Mouse (Mus musculus) embryonic facial prominence, embryonic 13.5 days (tissue): ENCODE results near the gene Rabgap1. TPM values are rescaled to one million over a fixed set of nuclear protein-coding genes. Genes with fewer than 3 reads are reported as not detected.

Experiments used
- ATAC-seq: fragments of 200-750 bp; cut with Nextera tagmentation; 2 replicates; pipeline ENCODE4 v1.8.0; 2017; ENCODE audit warnings: low read depth; ENCODE audit not compliant: insufficient number of reproducible peaks, insufficient read depth, low FRiP score, low TSS enrichment
- H3K27ac ChIP-seq: fragments of 300-500 bp; sonication (generic); 2 replicates; pipeline ENCODE4 v1.5.1; 2015; ENCODE audit warnings: moderate library complexity, mild to moderate bottlenecking, inconsistent platforms
- H3K27me3 ChIP-seq: fragments of 300-500 bp; sonication (generic); 2 replicates; pipeline ENCODE4 v1.6.1; 2015; ENCODE audit warnings: mild to moderate bottlenecking, inconsistent platforms
- H3K36me3 ChIP-seq: fragments of 300-500 bp; sonication (generic); 2 replicates; pipeline ENCODE4 v1.6.1; 2015; ENCODE audit warnings: mild to moderate bottlenecking, inconsistent platforms
- H3K4me1 ChIP-seq: fragments of 300-500 bp; sonication (generic); 2 replicates; pipeline ENCODE4 v1.6.1; 2015; ENCODE audit warnings: inconsistent platforms
- H3K4me2 ChIP-seq: fragments of 300-500 bp; sonication (generic); 2 replicates; pipeline ENCODE4 v1.6.1; 2015; ENCODE audit warnings: moderate library complexity, mild to moderate bottlenecking, inconsistent platforms
- H3K4me3 ChIP-seq: fragments of 300-500 bp; sonication (generic); 2 replicates; pipeline ENCODE4 v1.5.1; 2015; ENCODE audit warnings: mild to moderate bottlenecking, inconsistent platforms
- H3K9ac ChIP-seq: fragments of 300-500 bp; sonication (generic); 2 replicates; pipeline ENCODE4 v1.6.1; 2015; ENCODE audit warnings: mild to moderate bottlenecking, inconsistent platforms
- H3K9me3 ChIP-seq: fragments of 300-500 bp; sonication (generic); 2 replicates; pipeline ENCODE4 v1.6.1; 2016; ENCODE audit warnings: inconsistent platforms
- WGBS: fragments of 180-500 bp; shearing (Covaris S2); methylation state at CpG from one replicate; pipeline ENCODE4 v1.1.7; 2015; ENCODE audit warnings: mixed read lengths; 5-methylcytosine and 5-hydroxymethylcytosine counted together
- polyA plus RNA-seq: library from polyadenylated mRNA; unstranded; fragments of >200 nt; fragmentation: Nextera tagmentation; extraction: Ambion mirVana; gene quantifications from 2 replicates; pipeline ENCODE4 v1.2.1, GENCODE M21; 2015

Rabgap1 gene
- 60.5 and 61.3 TPM in 2 replicates for polyA plus RNA-seq

DNA sequence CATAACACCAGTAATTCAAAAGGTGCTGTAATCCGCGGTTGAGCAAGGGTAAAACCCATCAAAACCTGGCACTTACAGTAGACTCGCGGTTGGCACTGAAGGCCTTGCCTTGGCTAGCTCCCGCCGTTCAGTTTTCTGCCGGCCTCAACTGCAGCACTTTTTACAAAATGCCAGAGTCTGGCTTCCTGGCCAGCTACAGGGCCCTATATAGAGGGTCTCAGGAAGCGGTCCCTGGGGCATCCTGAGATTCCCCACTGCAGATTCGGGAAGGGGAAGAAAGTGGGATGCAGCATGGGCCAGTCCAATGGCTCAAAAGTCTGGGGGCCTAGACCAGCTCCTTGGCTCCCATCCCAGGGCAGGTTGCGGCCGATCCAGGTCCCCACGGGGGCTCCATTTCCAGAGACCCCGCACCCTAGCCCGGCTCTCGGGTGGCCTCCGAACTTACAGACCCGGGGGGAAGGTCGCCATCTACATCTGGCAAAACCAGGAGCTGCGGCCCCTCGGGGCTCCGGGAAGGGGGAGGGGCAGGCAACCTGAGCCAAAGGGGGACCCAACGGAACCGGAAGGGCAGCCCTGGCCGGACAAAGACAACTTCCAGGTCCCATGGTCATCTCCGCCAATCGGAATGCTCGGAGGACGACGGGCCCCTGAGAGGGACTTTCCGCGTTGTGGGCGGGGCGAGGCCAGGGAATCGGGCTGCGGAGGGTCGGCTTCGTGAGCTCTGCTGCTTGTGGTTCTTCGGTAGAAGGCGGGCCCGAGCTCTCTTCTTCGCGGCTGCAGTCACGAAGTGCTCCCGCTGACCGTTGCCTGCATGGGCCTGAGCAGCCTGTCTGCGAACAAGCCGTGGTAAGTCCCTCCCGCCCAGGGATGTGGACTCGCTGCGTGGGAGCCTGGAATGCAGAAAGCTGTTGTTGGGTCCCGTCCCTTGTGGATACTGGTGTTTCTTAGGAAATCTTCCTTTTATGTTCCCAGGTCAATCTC lies at the start of gene Rabgap1, which contains the start of the genes Zbtb26 and Zbtb6:
Rabgap1 (plus strand) TSS at position 669 of the 981 bp plus-strand sequence.
Zbtb26 (minus strand) TSS at position 525 of the 981 bp plus-strand sequence.
Zbtb6 (minus strand) TSS at position 561 of the 981 bp plus-strand sequence.
- peak; percentile 95 for ATAC-seq
- WGBS: under 1% methylated on average over 51 of the region's 51 CpGs
- peak within 1 kb of the TSS; percentile 95 for H3K9ac ChIP-seq
- peak within 1 kb of the TSS; percentile 76 for H3K4me2 ChIP-seq
- H3K27me3 ChIP-seq: no peaks in the 10 kb centered on the region
- H3K36me3 ChIP-seq: 0 out of 2 replicates have a peak, but pooled peaks cover 3% of the 10 kb centered on the region
- H3K4me1 ChIP-seq: peaks cover 7% of the 10 kb centered on the region
- peak within 1 kb of the TSS; percentile 90 for H3K27ac ChIP-seq
- H3K4me3 ChIP-seq: peak within 1 kb of the TSS; percentile 86
- H3K9me3 ChIP-seq: no peaks in the 10 kb centered on the region

- no peak for ATAC-seq
- Histone ChIP-seq H3K27me3 (no peaks in the 10 kb centered on the region), H3K4me2 (no peak overlapping the region), H3K4me3 (no peak overlapping the region), H3K9me3 (no peaks in the 10 kb centered on the region), H3K9ac (no peak overlapping the region), H3K4me1 (no peaks in the 10 kb centered on the region), H3K36me3 (peaks cover 54% of the 10 kb centered on the region), H3K27ac (no peak overlapping the region)
- WGBS: 69% methylated on average over 1 of the region's 1 CpGs
Measured at GRCm38 (mm10) chr2:37395539-37395938, 47.5 kb upstream of the Rabgap1 start.

DNA sequence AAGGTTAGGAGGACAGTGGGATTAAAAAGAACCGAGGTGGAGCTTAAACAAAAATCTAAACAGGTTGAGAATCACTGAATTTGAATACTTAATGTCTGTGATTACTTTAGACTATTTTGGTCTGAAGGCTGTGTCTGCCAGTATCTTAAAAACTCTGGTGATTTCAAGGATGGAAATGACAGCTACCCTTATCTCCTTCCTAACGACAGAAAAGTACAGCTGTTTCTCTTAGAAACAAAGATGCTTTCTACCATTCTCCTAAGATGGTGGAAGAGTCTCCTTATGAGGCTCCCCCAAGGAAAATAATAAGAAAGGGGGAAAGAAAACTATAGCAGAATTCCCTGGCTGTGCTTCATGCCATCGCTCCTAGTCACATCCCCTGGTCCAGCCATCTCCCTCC lies 21.2 kb upstream of the Rabgap1 start:
- Histone ChIP-seq H3K27ac (peak overlapping the region; percentile 96), H3K9me3 (no peaks in the 10 kb centered on the region), H3K4me2 (peak overlapping the region; percentile 70), H3K4me1 (0 out of 2 replicates have a peak, but pooled peaks cover 5% of the 10 kb centered on the region), H3K4me3 (peak overlapping the region; percentile 99), H3K36me3 (0 out of 2 replicates have a peak, but pooled peaks cover 6% of the 10 kb centered on the region), H3K9ac (peak overlapping the region; percentile 99), H3K27me3 (no peaks in the 10 kb centered on the region)
- WGBS: 4% methylated on average over 3 of the region's 3 CpGs
- ATAC-seq: no peak

DNA sequence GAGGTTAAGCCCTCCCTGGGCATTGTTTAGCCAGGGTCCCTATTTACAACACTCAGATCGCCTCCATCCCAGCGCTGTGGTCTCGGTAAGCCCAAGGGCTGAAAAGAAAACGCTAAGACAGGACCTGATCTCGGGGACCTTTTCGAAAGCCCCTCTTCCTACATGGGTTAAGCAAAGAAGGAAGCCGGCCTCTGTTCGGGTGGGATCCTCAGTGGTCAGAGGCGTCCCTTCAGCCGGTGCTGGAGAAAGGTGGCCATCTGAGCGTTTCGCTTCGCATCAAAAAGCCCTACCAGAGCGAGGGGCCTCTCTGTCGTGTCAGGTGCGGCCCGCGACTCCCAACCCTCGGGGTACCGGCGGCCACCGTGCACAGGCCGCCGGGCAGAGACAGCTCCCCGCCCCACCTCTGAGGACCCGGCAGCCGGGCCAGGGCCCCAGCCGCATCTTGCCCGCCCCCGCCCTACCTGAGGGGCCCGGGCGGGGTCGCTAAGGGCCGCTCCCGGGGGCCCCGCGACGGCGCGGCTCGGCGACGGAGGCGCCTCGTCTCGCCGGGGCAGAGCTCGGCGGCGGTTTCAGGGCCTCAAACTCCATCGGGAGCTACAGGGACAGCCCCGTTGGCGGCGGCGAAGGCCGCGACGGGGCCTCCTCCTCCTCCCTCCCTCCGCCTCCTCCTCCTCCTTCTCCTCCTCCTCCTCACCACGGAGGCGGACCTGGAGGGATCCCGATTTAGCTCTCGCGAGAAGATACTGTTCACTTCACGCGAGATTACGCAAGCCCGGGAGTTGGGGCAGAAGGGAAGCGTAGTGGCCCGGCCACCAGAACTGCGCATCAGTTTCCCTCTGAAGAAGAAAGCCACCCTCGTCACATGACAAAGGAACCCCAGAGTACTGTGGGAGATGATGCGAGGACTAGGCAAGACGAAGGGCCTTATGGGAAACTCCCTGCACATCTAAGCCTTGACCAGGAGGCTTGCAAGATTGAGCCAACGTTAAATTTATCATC lies 20.5 kb upstream of the Rabgap1 start, which contains the start of gene Rc3h2:
Rc3h2 (minus strand) TSS at position 598 of the 999 bp plus-strand sequence.
- Histone ChIP-seq H3K9me3 (no peaks in the 10 kb centered on the region), H3K27ac (peak within 1 kb of the TSS; percentile 96), H3K4me3 (peak within 1 kb of the TSS; percentile 99), H3K9ac (peak within 1 kb of the TSS; percentile 99), H3K4me1 (0 out of 2 replicates have a peak, but pooled peaks cover 5% of the 10 kb centered on the region), H3K4me2 (peak within 1 kb of the TSS; percentile 70), H3K36me3 (peaks cover 3% of the 10 kb centered on the region; the same call in 1 of the 2 replicates), H3K27me3 (no peaks in the 10 kb centered on the region)
- ATAC-seq: peak; percentile 99
- under 1% methylated on average over 71 of the region's 75 CpGs for WGBS

GRCm38 (mm10) chr2:37423671-37424070 lies 19.4 kb upstream of the Rabgap1 start:
- Histone ChIP-seq H3K9ac (no peak overlapping the region), H3K4me1 (0 out of 2 replicates have a peak, but pooled peaks cover 5% of the 10 kb centered on the region), H3K36me3 (peaks cover 10% of the 10 kb centered on the region), H3K27ac (no peak overlapping the region), H3K9me3 (no peaks in the 10 kb centered on the region), H3K27me3 (no peaks in the 10 kb centered on the region), H3K4me3 (no peak overlapping the region), H3K4me2 (no peak overlapping the region)
- WGBS: 56% methylated on average over 3 of the region's 3 CpGs
- ATAC-seq: no peak

GRCm38 (mm10) chr2:37430593-37431464 lies 12.2 kb upstream of the Rabgap1 start:
- H3K36me3 ChIP-seq: peaks cover 25% of the 10 kb centered on the region
- H3K27ac ChIP-seq: peak overlapping the region; percentile 97
- H3K4me1 ChIP-seq: peaks cover 13% of the 10 kb centered on the region
- under 1% methylated on average over 38 of the region's 38 CpGs for WGBS
- H3K27me3 ChIP-seq: no peaks in the 10 kb centered on the region
- H3K4me3 ChIP-seq: peak overlapping the region; percentile 88
- ATAC-seq: peak; percentile 90
- H3K4me2 ChIP-seq: peak overlapping the region; percentile 82
- peak overlapping the region; percentile 91 for H3K9ac ChIP-seq
- H3K9me3 ChIP-seq: no peaks in the 10 kb centered on the region

DNA sequence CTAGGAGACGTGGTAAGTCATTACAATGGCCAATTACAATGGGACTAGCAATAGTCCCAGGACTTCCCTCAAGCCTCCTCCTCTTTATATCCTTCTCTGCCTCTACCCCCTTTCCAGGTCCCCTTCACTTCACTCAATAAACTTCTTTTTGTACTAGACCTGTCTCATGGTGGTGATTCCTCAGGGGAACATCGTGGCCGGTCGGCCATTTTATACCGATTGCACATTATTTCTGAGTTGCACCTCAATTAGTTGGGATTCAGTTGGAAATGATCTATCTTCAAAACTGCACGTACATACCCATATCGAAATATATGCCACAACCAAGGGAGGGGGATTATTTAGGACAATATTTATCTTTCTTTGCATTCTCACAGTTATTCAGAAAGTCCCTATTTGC lies 11.5 kb upstream of the Rabgap1 start:
- peak overlapping the region; percentile 82 for H3K4me2 ChIP-seq
- ATAC-seq: no peak

GRCm38 (mm10) chr2:37451667-37452375 lies 8.7 kb downstream of the Rabgap1 start:
- 7% methylated on average over 43 of the region's 44 CpGs for whole genome bisulfite sequencing
- H3K27me3 ChIP-seq: no peaks in the 10 kb centered on the region
- H3K4me1 ChIP-seq: peaks cover 9% of the 10 kb centered on the region
- peak overlapping the region; percentile 91 for H3K27ac ChIP-seq
- no peaks in the 10 kb centered on the region for H3K36me3 ChIP-seq
- no peaks in the 10 kb centered on the region for H3K9me3 ChIP-seq
- peak overlapping the region; percentile 85 for H3K4me2 ChIP-seq
- peak overlapping the region; percentile 88 for H3K4me3 ChIP-seq
- H3K9ac ChIP-seq: peak overlapping the region; percentile 94
- peak; percentile 98 for ATAC-seq

More for the DNA sequence above, 11.5 kb upstream of the Rabgap1 start:
- Histone ChIP-seq H3K4me1 (peaks cover 13% of the 10 kb centered on the region), H3K36me3 (peaks cover 32% of the 10 kb centered on the region), H3K27me3 (no peaks in the 10 kb centered on the region), H3K27ac (peak overlapping the region; percentile 97), H3K9me3 (no peaks in the 10 kb centered on the region), H3K9ac (peak overlapping the region; percentile 91), H3K4me3 (peak overlapping the region; percentile 88)
- WGBS: 32% methylated on average over 7 of the region's 7 CpGs

DNA sequence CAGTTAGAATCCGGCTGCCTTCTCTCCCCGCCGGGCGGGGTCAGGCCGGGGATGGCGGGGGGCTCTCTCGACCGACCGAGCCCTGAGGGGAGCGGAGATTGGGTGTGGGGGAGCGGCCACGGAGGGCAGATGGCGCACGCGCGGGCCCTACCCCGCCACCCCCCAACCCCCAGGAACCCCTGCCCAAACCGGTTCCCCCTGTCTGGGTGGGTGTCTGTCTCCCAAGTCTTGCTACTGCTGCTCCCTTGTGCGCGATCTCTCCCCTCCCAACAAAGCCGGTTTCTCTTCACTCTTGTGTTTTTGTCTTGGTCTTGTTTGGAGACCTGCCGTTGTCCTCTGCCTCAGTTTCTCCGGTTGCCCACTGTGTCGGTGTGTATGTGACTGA lies 9.3 kb downstream of the Rabgap1 start:
- Histone ChIP-seq H3K27ac (peak overlapping the region; percentile 91), H3K9ac (peak overlapping the region; percentile 94), H3K4me2 (peak overlapping the region; percentile 85), H3K4me3 (peak overlapping the region; percentile 88), H3K27me3 (no peaks in the 10 kb centered on the region), H3K9me3 (no peaks in the 10 kb centered on the region), H3K36me3 (no peaks in the 10 kb centered on the region), H3K4me1 (peaks cover 9% of the 10 kb centered on the region)
- ATAC-seq: peak; percentile 86
- WGBS: 0% methylated on average over 24 of the region's 24 CpGs

DNA sequence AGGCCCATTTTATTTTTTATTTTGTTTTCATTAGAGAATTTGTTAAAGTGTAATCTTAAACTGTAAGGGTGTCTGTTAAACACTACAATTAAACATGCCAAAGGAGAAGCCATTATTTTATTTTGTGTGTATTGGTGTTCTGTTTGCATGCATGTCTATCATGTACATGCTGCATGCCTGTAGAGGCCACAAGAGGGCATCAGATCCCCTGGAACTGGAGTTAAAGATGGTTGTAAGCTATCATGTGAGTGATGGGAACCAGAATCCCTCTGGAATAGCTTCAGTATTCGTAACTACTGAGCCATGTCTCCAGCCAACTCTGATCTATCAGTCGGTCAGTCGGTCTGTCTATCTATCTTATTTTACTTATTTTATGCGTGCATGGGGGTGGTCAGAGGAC lies 17.6 kb downstream of the Rabgap1 start:
- Histone ChIP-seq H3K9me3 (no peaks in the 10 kb centered on the region), H3K4me1 (no peaks in the 10 kb centered on the region), H3K4me2 (no peak overlapping the region), H3K27ac (no peak overlapping the region), H3K27me3 (no peaks in the 10 kb centered on the region), H3K36me3 (no peaks in the 10 kb centered on the region), H3K4me3 (no peak overlapping the region), H3K9ac (no peak overlapping the region)
- WGBS: 95% methylated on average over 4 of the region's 4 CpGs
- ATAC-seq: no peak
